Mouse (Mus musculus) stomach, embryonic 14.5 days (tissue): ENCODE data around the gene Grap2. TPM values are rescaled to one million over a fixed set of nuclear protein-coding genes. Genes with fewer than 3 reads are reported as not detected.

ENCODE experiments used
- ATAC-seq: fragments of 200-750 bp; cut with Nextera tagmentation; 2 replicates; pipeline ENCODE4 v1.8.0; 2017; ENCODE audit warnings: low read depth, moderate TSS enrichment; ENCODE audit not compliant: insufficient number of reproducible peaks, insufficient read depth, low FRiP score
- H3K27ac ChIP-seq: fragments of 300-500 bp; sonication (generic); 2 replicates; pipeline ENCODE4 v1.5.1; 2014; ENCODE audit warnings: mild to moderate bottlenecking, low read length, moderate library complexity, mixed read lengths
- H3K27me3 ChIP-seq: fragments of 300-500 bp; sonication (generic); 2 replicates; pipeline ENCODE4 v1.6.1; 2014; ENCODE audit warnings: low read length, control low read depth, mixed read lengths; ENCODE audit not compliant: control insufficient read depth, insufficient read depth
- H3K36me3 ChIP-seq: fragments of 300-500 bp; sonication (generic); 2 replicates; pipeline ENCODE4 v1.6.1; 2014; ENCODE audit warnings: mild to moderate bottlenecking, control low read depth, low read length, moderate library complexity, mixed read lengths; ENCODE audit not compliant: control insufficient read depth, insufficient read depth
- H3K4me1 ChIP-seq: fragments of 300-500 bp; sonication (generic); 2 replicates; pipeline ENCODE4 v1.6.1; 2014; ENCODE audit warnings: low read length, control low read depth, mixed read lengths; ENCODE audit not compliant: control insufficient read depth, insufficient read depth
- H3K4me2 ChIP-seq: fragments of 300-500 bp; sonication (generic); replicated peaks from 2 replicates; pipeline ENCODE4 v1.6.1; 2014; ENCODE audit warnings: low read depth, low read length, control low read depth
- H3K4me3 ChIP-seq: fragments of 300-500 bp; sonication (generic); 2 replicates; pipeline ENCODE4 v1.5.1; 2014; ENCODE audit warnings: low read depth, low read length, control low read depth
- H3K9ac ChIP-seq: fragments of 300-500 bp; sonication (generic); replicated peaks from 2 replicates; pipeline ENCODE4 v1.6.1; 2014; ENCODE audit warnings: low read depth, mild to moderate bottlenecking, control low read depth, low read length, moderate library complexity, mixed read lengths
- H3K9me3 ChIP-seq: fragments of 300-500 bp; sonication (generic); 2 replicates; pipeline ENCODE4 v1.6.1; 2016; ENCODE audit warnings: low read depth, low read length, control low read depth; ENCODE audit not compliant: control insufficient read depth
- WGBS: fragments of 180-500 bp; shearing (Covaris S2); extraction: QIAGEN DNeasy Blood & Tissue Kit; methylation state at CpG from one replicate; pipeline ENCODE4 v1.1.7; 2014; 5-methylcytosine and 5-hydroxymethylcytosine counted together
- polyA plus RNA-seq: library from polyadenylated mRNA; unstranded; fragments of >200 nt; fragmentation: Nextera tagmentation; extraction: Ambion mirVana; gene quantifications from 2 replicates; pipeline ENCODE4 v1.2.1, GENCODE M21; 2014

Gene Grap2
- polyA plus RNA-seq, 1 experiment from 2014 or later, result 0.97 TPM

GRCm38 (mm10) chr15:80641702-80642435 is 69.5 kb downstream of the Grap2 start:
- no peak overlapping the region for H3K9ac ChIP-seq
- H3K27ac ChIP-seq, result no peak overlapping the region
- H3K4me2 ChIP-seq, result no peak overlapping the region
- H3K4me1 ChIP-seq, result no peaks in the 10 kb centered on the region; the same call in 1 of the 2 replicates
- no peak for ATAC-seq
- no peaks in the 10 kb centered on the region for H3K36me3 ChIP-seq
- no peak overlapping the region for H3K4me3 ChIP-seq
- H3K9me3 ChIP-seq, result no peaks in the 10 kb centered on the region
- no peaks in the 10 kb centered on the region for H3K27me3 ChIP-seq
- WGBS, result 62% methylated on average over 2 of the region's 2 CpGs

- Histone ChIP-seq H3K9me3 (no peaks in the 10 kb centered on the region), H3K9ac (no peak overlapping the region), H3K27me3 (no peaks in the 10 kb centered on the region), H3K4me1 (no peaks in the 10 kb centered on the region; the same call in 1 of the 2 replicates), H3K36me3 (no peaks in the 10 kb centered on the region), H3K4me3 (no peak overlapping the region), H3K27ac (no peak overlapping the region), H3K4me2 (no peak overlapping the region)
- WGBS, result 73% methylated on average over 17 of the region's 17 CpGs
- ATAC-seq, result no peak
These were observed 72.8 kb downstream of the Grap2 start for GRCm38 (mm10) chr15:80645006-80645797.

GRCm38 (mm10) chr15:80648977-80649606 is 76.7 kb downstream of the Grap2 start:
- no peaks in the 10 kb centered on the region for H3K27me3 ChIP-seq
- H3K27ac ChIP-seq, result peak overlapping the region; percentile 55; the same call in 1 of the 2 replicates
- H3K9me3 ChIP-seq, result no peaks in the 10 kb centered on the region
- no peak overlapping the region for H3K4me2 ChIP-seq
- H3K9ac ChIP-seq, result no peak overlapping the region
- no peak for ATAC-seq
- no peak overlapping the region for H3K4me3 ChIP-seq
- WGBS, result 68% methylated on average over 15 of the region's 15 CpGs
- H3K36me3 ChIP-seq, result no peaks in the 10 kb centered on the region
- H3K4me1 ChIP-seq, result no peaks in the 10 kb centered on the region

GRCm38 (mm10) chr15:80650412-80650811 is 78.0 kb downstream of the Grap2 start:
- Histone ChIP-seq H3K4me2 (no peak overlapping the region), H3K4me3 (no peak overlapping the region), H3K27me3 (no peaks in the 10 kb centered on the region), H3K27ac (no peak overlapping the region), H3K4me1 (no peaks in the 10 kb centered on the region), H3K9me3 (no peaks in the 10 kb centered on the region), H3K36me3 (no peaks in the 10 kb centered on the region), H3K9ac (no peak overlapping the region)
- no peak for ATAC-seq
- WGBS, result 63% methylated on average over 2 of the region's 2 CpGs

GRCm38 (mm10) chr15:80653865-80654264 is 81.5 kb downstream of the Grap2 start:
- 64% methylated on average over 8 of the region's 8 CpGs for WGBS
- Histone ChIP-seq H3K4me2 (no peak overlapping the region), H3K9me3 (no peaks in the 10 kb centered on the region), H3K27ac (no peak overlapping the region), H3K4me1 (no peaks in the 10 kb centered on the region), H3K36me3 (no peaks in the 10 kb centered on the region), H3K9ac (no peak overlapping the region), H3K4me3 (no peak overlapping the region), H3K27me3 (no peaks in the 10 kb centered on the region)
- ATAC-seq, result no peak

- WGBS, result 67% methylated on average over 6 of the region's 6 CpGs
- Histone ChIP-seq H3K4me2 (no peak overlapping the region), H3K9ac (no peak overlapping the region), H3K27me3 (no peaks in the 10 kb centered on the region), H3K36me3 (no peaks in the 10 kb centered on the region), H3K4me3 (no peak overlapping the region), H3K9me3 (no peaks in the 10 kb centered on the region), H3K27ac (no peak overlapping the region), H3K4me1 (0 out of 2 replicates have a peak, but pooled peaks cover 3% of the 10 kb centered on the region)
- no peak for ATAC-seq
These were observed 86.5 kb downstream of the Grap2 start for GRCm38 (mm10) chr15:80658815-80659471.

GRCm38 (mm10) chr15:80660963-80661362 is 88.6 kb downstream of the Grap2 start:
- Histone ChIP-seq H3K27ac (0 out of 2 replicates have a peak overlapping the region, but pooled peaks have one; percentile 3), H3K36me3 (no peaks in the 10 kb centered on the region), H3K4me2 (no peak overlapping the region), H3K9ac (no peak overlapping the region), H3K27me3 (no peaks in the 10 kb centered on the region), H3K4me3 (no peak overlapping the region), H3K9me3 (no peaks in the 10 kb centered on the region), H3K4me1 (0 out of 2 replicates have a peak, but pooled peaks cover 3% of the 10 kb centered on the region)
- no peak for ATAC-seq
- WGBS, result 47% methylated on average over 4 of the region's 4 CpGs

GRCm38 (mm10) chr15:80664444-80664843 is 92.0 kb downstream of the Grap2 start:
- Histone ChIP-seq H3K4me3 (no peak overlapping the region), H3K27ac (no peak overlapping the region), H3K9me3 (peaks cover 4% of the 10 kb centered on the region; the same call in 1 of the 2 replicates), H3K4me2 (no peak overlapping the region), H3K36me3 (no peaks in the 10 kb centered on the region), H3K9ac (no peak overlapping the region), H3K4me1 (0 out of 2 replicates have a peak, but pooled peaks cover 3% of the 10 kb centered on the region), H3K27me3 (no peaks in the 10 kb centered on the region)
- 67% methylated on average over 4 of the region's 4 CpGs for WGBS
- ATAC-seq, result no peak
